Mouse (Mus musculus) forebrain, embryonic 15.5 days (tissue): ENCODE results near the gene Pdzd8. TPM values are rescaled to one million over a fixed set of nuclear protein-coding genes. Genes with fewer than 3 reads are reported as not detected.

ENCODE experiments used
- ATAC-seq: fragments of 200-750 bp; cut with Nextera tagmentation; replicated peaks from 2 replicates; pipeline ENCODE4 v1.8.0; 2017; ENCODE audit warnings: mild to moderate bottlenecking, moderate TSS enrichment, moderate library complexity
- H3K27ac ChIP-seq: fragments of 300-500 bp; sonication (generic); replicated peaks from 2 replicates; pipeline ENCODE4 v1.5.1; 2015; ENCODE audit warnings: mild to moderate bottlenecking, inconsistent platforms
- H3K27me3 ChIP-seq: fragments of 300-500 bp; sonication (generic); 2 replicates; pipeline ENCODE4 v1.6.1; 2015; ENCODE audit warnings: inconsistent platforms
- H3K36me3 ChIP-seq: fragments of 300-500 bp; sonication (generic); 2 replicates; pipeline ENCODE4 v1.6.1; 2015; ENCODE audit warnings: mild to moderate bottlenecking, inconsistent platforms
- H3K4me1 ChIP-seq: fragments of 300-500 bp; sonication (generic); 2 replicates; pipeline ENCODE4 v1.6.1; 2015; ENCODE audit warnings: inconsistent platforms
- H3K4me2 ChIP-seq: fragments of 300-500 bp; sonication (generic); replicated peaks from 2 replicates; pipeline ENCODE4 v1.6.1; 2015; ENCODE audit warnings: mild to moderate bottlenecking, inconsistent platforms
- H3K4me3 ChIP-seq: fragments of 300-500 bp; sonication (generic); 2 replicates; pipeline ENCODE4 v1.5.1; 2015; ENCODE audit warnings: mild to moderate bottlenecking, inconsistent platforms
- H3K9ac ChIP-seq: fragments of 300-500 bp; sonication (generic); replicated peaks from 2 replicates; pipeline ENCODE4 v1.6.1; 2015; ENCODE audit warnings: mild to moderate bottlenecking, inconsistent platforms
- H3K9me3 ChIP-seq: fragments of 300-500 bp; sonication (generic); 2 replicates; pipeline ENCODE4 v1.6.1; 2016; ENCODE audit warnings: inconsistent platforms
- WGBS: fragments of 180-500 bp; shearing (Covaris S2); methylation state at CpG from one replicate; pipeline ENCODE4 v1.1.7; 2015; ENCODE audit warnings: mixed read lengths; 5-methylcytosine and 5-hydroxymethylcytosine counted together
- polyA plus RNA-seq: library from polyadenylated mRNA; unstranded; fragments of >200 nt; fragmentation: Nextera tagmentation; extraction: Ambion mirVana; gene quantifications from 2 replicates; pipeline ENCODE4 v1.2.1, GENCODE M21; 2015

The Pdzd8 gene
- polyA plus RNA-seq, 1 experiment from 2014 or later, result 9.2 TPM

DNA sequence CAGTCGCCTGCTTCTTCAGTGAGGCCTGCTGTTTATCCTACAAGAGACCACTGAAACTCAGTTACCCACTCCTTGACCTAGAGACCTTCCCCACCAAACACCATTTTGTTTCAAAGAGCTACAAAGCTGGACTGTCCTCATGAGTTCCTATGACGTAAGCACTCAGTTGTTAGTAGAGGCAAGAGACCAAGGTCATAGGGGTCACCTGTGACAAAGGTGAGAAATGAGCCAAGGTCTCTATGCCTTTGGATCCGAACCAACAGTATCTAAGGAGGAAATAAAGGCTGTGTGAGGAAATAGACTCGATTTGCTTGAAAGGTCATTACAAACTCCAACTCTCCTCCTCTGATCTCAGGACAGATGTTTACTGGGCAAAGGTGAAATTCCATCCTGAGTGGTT, 25.4 kb upstream of the Pdzd8 start:
- 80% methylated on average over 4 of the region's 4 CpGs for WGBS
- Histone ChIP-seq H3K27me3 (no peaks in the 10 kb centered on the region), H3K4me1 (no peaks in the 10 kb centered on the region), H3K4me2 (no peak overlapping the region), H3K36me3 (no peaks in the 10 kb centered on the region), H3K9me3 (no peaks in the 10 kb centered on the region), H3K4me3 (no peak overlapping the region), H3K9ac (no peak overlapping the region), H3K27ac (no peak overlapping the region)
- ATAC-seq, result no peak

- no peak for ATAC-seq
- Histone ChIP-seq H3K36me3 (no peaks in the 10 kb centered on the region), H3K27ac (no peak overlapping the region), H3K27me3 (no peaks in the 10 kb centered on the region), H3K4me3 (no peak overlapping the region), H3K4me1 (no peaks in the 10 kb centered on the region), H3K9me3 (no peaks in the 10 kb centered on the region), H3K9ac (no peak overlapping the region), H3K4me2 (no peak overlapping the region)
- WGBS, result 89% methylated on average over 4 of the region's 4 CpGs
Observed at GRCm38 (mm10) chr19:59367892-59368291, 22.3 kb upstream of the Pdzd8 start.

DNA sequence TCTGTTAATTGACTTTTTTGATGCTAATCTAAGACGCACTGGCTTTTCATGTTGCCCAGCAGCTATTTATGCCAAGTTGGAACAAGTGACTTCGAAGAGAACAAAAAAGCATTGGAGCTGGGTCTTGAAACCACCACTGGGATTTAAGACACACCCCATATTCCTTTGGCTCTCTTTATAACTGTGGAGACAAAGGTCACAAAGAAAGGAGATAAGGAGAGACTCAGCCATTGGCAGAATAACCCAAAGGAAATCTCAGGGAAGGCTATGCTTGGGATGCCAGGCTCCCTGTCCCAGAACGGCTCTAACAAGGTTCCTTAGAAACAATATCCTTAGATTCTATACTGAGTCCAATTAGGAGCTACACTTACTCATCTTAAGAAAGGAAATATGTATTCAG, 21.1 kb upstream of the Pdzd8 start:
- Histone ChIP-seq H3K27ac (no peak overlapping the region), H3K9me3 (no peaks in the 10 kb centered on the region), H3K9ac (no peak overlapping the region), H3K4me2 (no peak overlapping the region), H3K4me1 (no peaks in the 10 kb centered on the region), H3K27me3 (no peaks in the 10 kb centered on the region), H3K36me3 (no peaks in the 10 kb centered on the region), H3K4me3 (no peak overlapping the region)
- 39% methylated on average over 3 of the region's 3 CpGs for WGBS
- ATAC-seq, result no peak

DNA sequence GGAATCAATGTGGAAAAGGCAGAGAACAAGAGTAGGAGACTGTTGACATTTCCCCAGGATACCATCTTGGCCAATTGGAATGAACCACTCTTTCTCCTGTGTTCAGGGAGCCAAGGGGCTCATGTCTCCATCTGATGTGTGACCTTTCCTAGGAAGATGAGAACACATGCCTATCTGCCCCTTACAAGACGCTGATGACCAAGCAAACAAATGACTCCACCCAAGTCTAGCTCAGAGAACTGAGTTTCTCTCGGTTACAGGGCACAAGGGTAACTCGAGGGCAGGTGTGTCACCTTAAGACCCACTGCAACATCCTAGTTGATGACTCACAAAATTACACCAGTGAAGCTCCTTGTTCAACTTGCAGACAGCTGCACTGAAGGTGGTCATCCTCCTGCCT, 18.1 kb upstream of the Pdzd8 start:
- no peaks in the 10 kb centered on the region for H3K9me3 ChIP-seq
- no peak overlapping the region for H3K27ac ChIP-seq
- no peak overlapping the region for H3K4me2 ChIP-seq
- ATAC-seq, result no peak
- no peaks in the 10 kb centered on the region for H3K4me1 ChIP-seq
- no peak overlapping the region for H3K4me3 ChIP-seq
- H3K9ac ChIP-seq, result no peak overlapping the region
- H3K27me3 ChIP-seq, result no peaks in the 10 kb centered on the region
- WGBS, result 95% methylated on average over 3 of the region's 3 CpGs
- H3K36me3 ChIP-seq, result no peaks in the 10 kb centered on the region

- WGBS, result 85% methylated on average over 6 of the region's 6 CpGs
Observed at GRCm38 (mm10) chr19:59362646-59363045, 17.1 kb upstream of the Pdzd8 start.

GRCm38 (mm10) chr19:59360486-59360896, 14.9 kb upstream of the Pdzd8 start:
- H3K4me2 ChIP-seq, result no peak overlapping the region
- no peaks in the 10 kb centered on the region for H3K4me1 ChIP-seq
- 12% methylated on average over 2 of the region's 2 CpGs for WGBS
- no peak overlapping the region for H3K9ac ChIP-seq
- no peaks in the 10 kb centered on the region for H3K9me3 ChIP-seq
- H3K27ac ChIP-seq, result no peak overlapping the region
- H3K4me3 ChIP-seq, result no peak overlapping the region
- no peak for ATAC-seq
- H3K36me3 ChIP-seq, result no peaks in the 10 kb centered on the region
- H3K27me3 ChIP-seq, result no peaks in the 10 kb centered on the region

More at GRCm38 (mm10) chr19:59362646-59363045, 17.1 kb upstream of the Pdzd8 start:
- no peak overlapping the region for H3K9ac ChIP-seq
- no peaks in the 10 kb centered on the region for H3K9me3 ChIP-seq
- H3K4me1 ChIP-seq, result no peaks in the 10 kb centered on the region
- no peak overlapping the region for H3K4me2 ChIP-seq
- ATAC-seq, result no peak
- no peaks in the 10 kb centered on the region for H3K36me3 ChIP-seq
- H3K4me3 ChIP-seq, result no peak overlapping the region
- H3K27me3 ChIP-seq, result no peaks in the 10 kb centered on the region
- H3K27ac ChIP-seq, result no peak overlapping the region

DNA sequence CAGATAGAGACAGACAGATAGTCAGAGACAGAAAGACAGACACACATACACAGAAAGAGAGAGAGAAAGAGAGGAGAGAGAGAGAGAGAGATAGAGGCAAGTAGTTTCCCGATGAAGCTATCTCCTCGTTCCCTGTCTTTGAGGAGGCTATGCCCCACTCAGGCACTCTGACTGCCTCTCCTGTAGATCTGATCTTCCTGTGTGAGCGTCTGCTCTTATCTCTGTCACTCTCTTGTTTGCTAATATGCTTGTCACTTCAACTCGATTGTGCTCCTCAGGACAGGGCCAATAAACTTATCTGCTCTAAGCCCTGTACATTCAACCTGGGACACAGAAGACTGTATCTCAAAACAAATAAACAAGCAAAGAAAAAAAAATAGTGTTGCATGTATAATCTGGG, 13.6 kb upstream of the Pdzd8 start:
- H3K4me3 ChIP-seq, result no peak overlapping the region
- H3K9me3 ChIP-seq, result no peaks in the 10 kb centered on the region
- H3K4me1 ChIP-seq, result no peaks in the 10 kb centered on the region
- WGBS, result 75% methylated on average over 4 of the region's 4 CpGs
- no peak overlapping the region for H3K4me2 ChIP-seq
- H3K27ac ChIP-seq, result no peak overlapping the region
- ATAC-seq, result no peak
- no peak overlapping the region for H3K9ac ChIP-seq
- H3K36me3 ChIP-seq, result no peaks in the 10 kb centered on the region
- no peaks in the 10 kb centered on the region for H3K27me3 ChIP-seq

- Histone ChIP-seq H3K36me3 (no peaks in the 10 kb centered on the region), H3K27me3 (no peaks in the 10 kb centered on the region), H3K4me1 (no peaks in the 10 kb centered on the region), H3K4me3 (no peak overlapping the region), H3K9me3 (no peaks in the 10 kb centered on the region), H3K4me2 (no peak overlapping the region), H3K9ac (no peak overlapping the region), H3K27ac (no peak overlapping the region)
- 90% methylated on average over 4 of the region's 4 CpGs for WGBS
- ATAC-seq, result no peak
Observed at GRCm38 (mm10) chr19:59357878-59358277, 12.3 kb upstream of the Pdzd8 start.

GRCm38 (mm10) chr19:59356843-59357595, 11.4 kb upstream of the Pdzd8 start:
- Histone ChIP-seq H3K9me3 (no peaks in the 10 kb centered on the region), H3K9ac (no peak overlapping the region), H3K27ac (no peak overlapping the region), H3K4me1 (no peaks in the 10 kb centered on the region), H3K36me3 (no peaks in the 10 kb centered on the region), H3K4me3 (no peak overlapping the region), H3K27me3 (no peaks in the 10 kb centered on the region), H3K4me2 (no peak overlapping the region)
- WGBS, result 84% methylated on average over 14 of the region's 14 CpGs
- ATAC-seq, result no peak

DNA sequence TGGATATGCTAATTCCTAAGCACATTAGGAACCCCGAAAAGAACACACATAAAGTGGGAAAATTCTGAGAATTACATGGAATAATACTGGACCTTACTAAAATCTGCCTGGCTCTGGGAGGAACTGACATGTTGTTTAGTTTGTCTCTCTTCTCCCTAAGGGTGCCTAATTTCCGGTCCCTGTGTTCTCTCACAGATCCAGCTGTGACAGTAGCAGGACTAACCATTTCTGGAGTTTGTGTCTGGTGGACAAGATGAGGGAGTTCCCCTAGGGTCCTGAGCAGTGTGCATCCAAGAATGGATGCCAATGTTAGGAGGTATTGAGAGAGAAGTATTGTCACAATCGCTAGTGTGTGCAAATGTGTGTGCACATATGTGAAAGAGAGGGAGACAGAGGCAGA, 10.8 kb upstream of the Pdzd8 start:
- Histone ChIP-seq H3K9ac (no peak overlapping the region), H3K27me3 (no peaks in the 10 kb centered on the region), H3K4me1 (no peaks in the 10 kb centered on the region), H3K9me3 (no peaks in the 10 kb centered on the region), H3K36me3 (no peaks in the 10 kb centered on the region), H3K4me2 (no peak overlapping the region), H3K27ac (no peak overlapping the region), H3K4me3 (no peak overlapping the region)
- ATAC-seq, result no peak
- 91% methylated on average over 3 of the region's 3 CpGs for WGBS

DNA sequence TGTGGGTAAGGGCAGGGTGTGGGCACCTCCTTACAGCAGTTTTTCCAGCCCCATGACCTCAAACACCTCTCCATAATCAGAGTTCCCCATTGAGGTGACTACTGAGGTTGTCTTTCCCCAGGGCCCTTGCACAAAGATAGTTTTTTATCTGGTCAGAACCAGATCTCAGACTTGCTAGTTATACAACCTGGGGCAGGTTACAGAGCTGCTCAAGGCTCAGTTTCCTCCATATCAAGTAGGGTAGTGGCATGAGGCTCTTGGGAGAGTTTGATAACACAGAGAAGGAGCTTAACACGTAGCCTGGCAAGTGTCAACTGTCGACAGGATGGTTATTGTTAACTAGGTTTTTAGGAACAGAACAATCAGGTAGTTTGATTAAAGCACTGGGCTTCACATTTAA, 9.3 kb upstream of the Pdzd8 start:
- no peak overlapping the region for H3K27ac ChIP-seq
- no peak overlapping the region for H3K4me3 ChIP-seq
- H3K4me2 ChIP-seq, result no peak overlapping the region
- no peaks in the 10 kb centered on the region for H3K4me1 ChIP-seq
- ATAC-seq, result no peak
- no peaks in the 10 kb centered on the region for H3K36me3 ChIP-seq
- no peaks in the 10 kb centered on the region for H3K27me3 ChIP-seq
- H3K9me3 ChIP-seq, result no peaks in the 10 kb centered on the region
- H3K9ac ChIP-seq, result no peak overlapping the region
- 64% methylated on average over 2 of the region's 2 CpGs for WGBS

GRCm38 (mm10) chr19:59352760-59353159, 7.2 kb upstream of the Pdzd8 start:
- H3K4me3 ChIP-seq, result no peak overlapping the region
- H3K9me3 ChIP-seq, result no peaks in the 10 kb centered on the region
- 80% methylated on average over 3 of the region's 3 CpGs for WGBS
- H3K4me2 ChIP-seq, result no peak overlapping the region
- H3K4me1 ChIP-seq, result no peaks in the 10 kb centered on the region
- no peaks in the 10 kb centered on the region for H3K27me3 ChIP-seq
- H3K27ac ChIP-seq, result no peak overlapping the region
- H3K9ac ChIP-seq, result no peak overlapping the region
- H3K36me3 ChIP-seq, result no peaks in the 10 kb centered on the region
- no peak for ATAC-seq
